Mouse (Mus musculus) adrenal gland, postnatal 25 days (tissue): ENCODE measurements at regions not wholly inside any gene's neighbourhood (a gene's known extent, or its start where the extent isn't known, plus 50 kb on each side); places are given as distances from the start of the nearest gene placed in this dataset.

Source experiments
- DNase-seq: peaks from one replicate; pipeline ENCODE4 v3.0.0; 2021; ENCODE audit warnings: mixed read lengths

GRCm38 (mm10) chr1:26909926-26910665, 222.8 kb upstream of the 4931408C20Rik start:
- DNase-seq: no peak

DNA sequence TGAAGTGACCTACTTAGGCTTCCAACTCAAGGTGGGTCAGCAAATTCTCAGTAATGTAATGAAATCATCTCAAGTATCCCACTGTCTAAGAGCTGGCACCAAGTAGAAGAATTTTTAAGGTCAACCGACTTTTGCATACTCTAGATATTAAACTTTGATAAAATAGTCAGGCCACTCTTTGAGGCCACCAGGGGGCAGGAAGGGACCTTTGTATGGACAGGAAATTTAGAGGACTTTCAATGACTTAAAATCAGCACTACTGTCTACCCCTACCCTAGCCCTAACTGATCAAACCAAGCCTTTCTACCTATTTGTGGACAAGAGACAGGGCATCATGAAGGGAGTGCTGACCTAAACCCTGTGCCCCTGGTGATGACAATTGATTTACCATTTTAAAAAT, 215.0 kb upstream of the 4931408C20Rik start:
- peak; percentile 17 for DNase-seq

DNA sequence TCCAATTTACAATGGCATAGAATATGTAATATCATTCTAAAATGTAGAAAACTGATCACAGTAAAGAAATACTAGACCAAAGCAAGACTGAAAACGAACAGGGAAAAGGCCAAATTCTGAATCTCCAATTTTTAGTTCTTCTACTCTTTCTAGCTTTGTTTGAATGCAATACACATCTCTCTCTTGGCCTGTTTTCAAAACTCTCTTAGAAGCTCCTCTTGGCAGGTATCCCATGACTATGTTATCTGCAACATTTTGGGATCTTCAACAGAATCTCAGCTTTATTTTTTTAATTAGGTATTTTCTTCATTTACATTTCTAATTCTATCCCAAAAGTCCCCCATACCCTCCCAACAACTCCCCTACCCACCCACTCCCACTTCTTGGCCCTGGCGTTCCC, 170.2 kb upstream of the 4931408C20Rik start:
- DNase-seq: no peak

DNA sequence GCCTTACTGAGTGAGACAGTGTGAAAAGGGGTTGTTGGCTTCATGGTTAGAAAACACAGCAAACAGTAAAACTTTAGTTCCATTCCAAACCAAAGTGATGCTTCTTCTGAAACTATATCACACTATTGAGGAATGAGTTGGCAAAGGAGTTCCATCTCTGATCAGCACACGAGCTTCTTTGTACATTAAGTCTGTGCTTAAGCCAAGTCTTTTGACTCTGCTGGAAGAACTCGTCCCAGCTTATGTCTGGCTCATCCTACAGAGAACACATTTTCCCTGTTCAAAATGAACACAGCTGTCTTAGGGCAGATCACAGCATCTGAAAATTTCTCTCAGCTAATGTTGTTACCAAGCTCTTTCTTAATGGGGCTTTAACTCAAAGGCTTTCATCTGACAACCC, 166.5 kb upstream of the 4931408C20Rik start:
- DNase-seq: no peak

- DNase-seq: no peak
Measured at GRCm38 (mm10) chr1:26809259-26809658, 122.0 kb upstream of the 4931408C20Rik start.

DNA sequence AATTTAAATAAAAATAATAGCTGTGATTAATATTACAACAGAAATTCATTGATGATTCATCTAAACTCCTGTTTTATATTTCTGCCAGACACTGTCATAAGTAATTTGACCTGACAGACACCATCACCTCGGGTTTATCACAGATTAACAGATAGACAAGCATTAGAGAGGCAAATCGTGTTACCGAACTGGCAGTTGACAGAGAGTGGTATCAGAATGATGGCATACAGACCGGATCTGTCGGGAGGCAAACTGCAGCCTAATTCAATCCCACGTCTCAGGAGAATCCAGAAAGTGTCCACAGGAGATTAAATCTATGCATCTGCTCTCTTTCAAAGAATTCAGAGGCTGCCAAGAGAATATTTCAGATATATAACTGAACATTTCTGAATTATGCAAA, 77.8 kb upstream of the 4931408C20Rik start:
- DNase-seq: no peak
